Mouse (Mus musculus) cortical plate, adult 2 months (tissue): Measurements from ENCODE around the gene Micu1. TPM values are rescaled to one million over a fixed set of nuclear protein-coding genes. Genes with fewer than 3 reads are reported as not detected.
"Not testable (repeated sequence)": the region's sequence is repeated elsewhere in the genome, so short reads cannot be mapped to it uniquely, and the experiment has no call there.

Source experiments
- H3K27ac ChIP-seq: fragments of 200-500 bp; 2 replicates; pipeline ENCODE4 v1.5.1; 2012; ENCODE audit warnings: low read length, control low read depth, inconsistent platforms; ENCODE audit not compliant: insufficient read depth
- H3K4me1 ChIP-seq: fragments of 200-500 bp; 2 replicates; pipeline ENCODE4 v1.6.1; 2011; ENCODE audit warnings: low read length; ENCODE audit not compliant: control insufficient read depth, insufficient read depth
- H3K4me3 ChIP-seq: fragments of 200-500 bp; 2 replicates; pipeline ENCODE4 v1.5.1; 2011; ENCODE audit warnings: mild to moderate bottlenecking, low read length, control low read depth; ENCODE audit not compliant: insufficient read depth
- CTCF ChIP-seq: fragments of 200-500 bp; IDR thresholded peaks from 2 replicates; pipeline ENCODE4 v1.5.1; 2011; ENCODE audit warnings: mild to moderate bottlenecking, control low read depth, low read length; ENCODE audit not compliant: insufficient read depth; ENCODE audit errors: extremely low read depth
- POLR2A ChIP-seq: fragments of 200-500 bp; IDR thresholded peaks from 2 replicates; pipeline ENCODE4 v1.6.1; 2011; ENCODE audit warnings: mild to moderate bottlenecking, low read length, control low read depth; ENCODE audit not compliant: insufficient read depth; ENCODE audit errors: extremely low read depth
- polyA plus RNA-seq: library from polyadenylated mRNA; depleted of rRNA; stranded (reverse); fragments of >200 nt; gene quantifications from 2 replicates; pipeline ENCODE4 v1.2.3, GENCODE M21; 2012

Gene Micu1
- polyA plus RNA-seq, 1 experiment = 144 TPM

DNA sequence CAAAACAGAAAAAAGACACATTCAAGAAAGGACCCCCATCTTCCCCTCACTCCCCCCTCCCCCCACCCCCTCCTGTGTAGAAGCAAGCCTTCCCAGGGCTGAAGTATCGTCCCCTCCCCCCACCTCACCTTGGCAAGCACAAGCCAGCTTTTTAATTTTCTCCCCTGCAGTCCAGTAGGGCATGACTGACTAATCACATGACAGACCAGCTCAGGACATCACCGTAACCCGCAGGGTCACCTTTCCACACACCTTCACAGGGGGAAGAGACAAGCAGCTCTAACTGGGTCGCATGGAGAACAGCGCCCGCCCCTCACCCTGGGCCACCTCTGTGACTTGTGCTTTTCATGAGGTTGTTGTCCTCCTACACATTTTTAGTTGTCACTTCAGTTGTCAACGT is 147.1 kb downstream of the Micu1 start:
- TF ChIP-seq CTCF (no peak), POLR2A (no peak)
- Histone ChIP-seq H3K27ac (no peak overlapping the region), H3K4me3 (no peak overlapping the region), H3K4me1 (no peaks in the 10 kb centered on the region)

DNA sequence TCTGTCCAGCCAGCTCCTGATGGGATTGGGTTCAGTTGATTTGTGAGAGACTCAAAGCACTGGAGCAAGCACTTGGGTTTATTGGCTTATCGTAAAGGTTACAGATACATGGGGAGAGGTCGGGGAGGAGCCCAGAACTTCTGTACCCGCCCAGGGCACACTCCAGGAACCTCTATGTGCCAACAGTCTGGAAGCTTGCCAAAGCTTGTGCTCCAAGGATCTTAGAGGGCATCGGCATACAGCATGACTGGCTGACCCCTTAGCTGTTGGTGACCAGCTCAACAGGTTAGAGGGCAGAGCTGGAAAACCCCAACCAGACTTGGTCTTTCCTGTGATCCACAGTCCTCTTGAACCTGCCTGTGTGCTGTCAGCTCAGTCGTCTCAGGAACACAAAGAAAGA is 154.9 kb downstream of the Micu1 start:
- TF ChIP-seq CTCF = no peak
- TF ChIP-seq POLR2A = no peak
- Histone ChIP-seq H3K4me1 (no peaks in the 10 kb centered on the region), H3K27ac (no peak overlapping the region), H3K4me3 (no peak overlapping the region)

DNA sequence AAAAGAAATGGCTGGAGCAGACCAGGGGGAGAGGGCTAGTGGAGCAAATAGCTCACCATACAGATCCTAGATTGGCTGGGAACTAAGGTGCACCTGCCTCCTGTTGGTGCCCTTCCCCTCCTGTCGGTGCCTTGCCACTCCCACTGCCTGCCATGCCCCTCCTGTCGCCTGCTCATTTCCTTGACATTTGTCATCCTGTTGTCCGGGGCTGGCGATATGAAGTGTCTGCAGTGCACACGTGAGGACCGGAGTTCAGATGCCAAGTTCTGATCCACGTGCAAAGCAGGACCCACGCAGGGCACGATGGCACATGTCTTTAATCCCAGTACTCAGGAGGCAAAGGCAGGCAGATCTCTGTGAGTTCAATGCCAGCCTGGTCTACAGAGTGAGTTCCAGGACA is 158.4 kb downstream of the Micu1 start:
- TF ChIP-seq CTCF (no peak), POLR2A (no peak)
- H3K4me3 ChIP-seq = no peak overlapping the region
- H3K27ac ChIP-seq = no peak overlapping the region

DNA sequence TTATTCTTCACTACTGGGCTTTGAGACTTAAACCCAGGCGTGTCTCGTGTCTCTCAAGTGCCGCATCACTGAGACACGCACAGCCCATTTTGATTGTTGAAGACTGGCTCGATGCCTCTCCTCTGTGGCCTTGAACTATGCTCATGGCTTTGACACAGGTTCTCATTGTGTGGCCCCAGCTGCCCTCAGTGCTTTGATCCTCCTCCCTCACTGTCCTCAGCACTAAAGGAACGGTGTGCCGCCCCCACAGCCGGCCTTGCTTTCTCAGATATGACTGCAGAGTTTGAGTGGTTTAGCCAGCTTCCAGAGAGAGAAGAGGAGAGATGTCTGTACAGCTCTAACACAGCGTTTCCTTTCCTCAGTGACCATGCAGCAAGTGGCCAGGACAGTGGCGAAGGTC is 158.9 kb downstream of the Micu1 start:
- Histone ChIP-seq H3K27ac (no peak overlapping the region), H3K4me3 (no peak overlapping the region), H3K4me1 (peaks cover 5% of the 10 kb centered on the region; the same call in 1 of the 2 replicates)
- TF ChIP-seq CTCF (no peak), POLR2A (no peak)

More for the DNA sequence above, 158.4 kb downstream of the Micu1 start:
- peaks cover 5% of the 10 kb centered on the region; the same call in 1 of the 2 replicates for H3K4me1 ChIP-seq

DNA sequence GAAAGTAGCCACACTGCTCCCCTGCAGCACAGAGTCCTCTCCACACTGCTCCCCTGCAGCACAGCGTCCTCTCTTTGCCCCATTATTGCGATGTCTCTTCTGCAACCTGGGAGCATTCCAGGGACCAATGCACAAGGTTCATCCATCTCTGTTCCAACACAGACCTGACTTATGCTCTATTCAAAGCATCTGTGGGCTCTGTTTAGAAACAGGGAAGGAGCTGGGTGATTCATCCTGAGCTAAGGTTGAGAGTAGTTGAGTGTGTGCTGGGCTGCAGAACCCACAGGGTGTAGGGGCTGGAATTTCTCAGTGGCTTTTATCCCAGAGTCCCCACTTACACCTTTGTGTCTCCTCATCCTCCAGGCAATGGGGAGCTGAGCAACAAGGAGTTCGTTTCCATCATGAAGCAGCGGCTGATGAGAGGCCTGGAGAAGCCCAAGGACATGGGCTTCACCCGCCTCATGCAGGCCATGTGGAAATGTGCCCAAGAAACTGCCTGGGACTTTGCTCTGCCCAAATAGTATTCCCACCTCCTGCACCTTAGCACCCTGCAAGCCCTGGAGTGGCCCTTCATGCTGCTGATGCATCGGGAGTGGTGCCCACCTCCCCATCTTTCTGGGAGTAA is 160.7 kb downstream of the Micu1 start:
- no peak overlapping the region for H3K27ac ChIP-seq
- peaks cover 5% of the 10 kb centered on the region; the same call in 1 of the 2 replicates for H3K4me1 ChIP-seq
- no peak overlapping the region for H3K4me3 ChIP-seq
- TF ChIP-seq CTCF (no peak), POLR2A (no peak)

DNA sequence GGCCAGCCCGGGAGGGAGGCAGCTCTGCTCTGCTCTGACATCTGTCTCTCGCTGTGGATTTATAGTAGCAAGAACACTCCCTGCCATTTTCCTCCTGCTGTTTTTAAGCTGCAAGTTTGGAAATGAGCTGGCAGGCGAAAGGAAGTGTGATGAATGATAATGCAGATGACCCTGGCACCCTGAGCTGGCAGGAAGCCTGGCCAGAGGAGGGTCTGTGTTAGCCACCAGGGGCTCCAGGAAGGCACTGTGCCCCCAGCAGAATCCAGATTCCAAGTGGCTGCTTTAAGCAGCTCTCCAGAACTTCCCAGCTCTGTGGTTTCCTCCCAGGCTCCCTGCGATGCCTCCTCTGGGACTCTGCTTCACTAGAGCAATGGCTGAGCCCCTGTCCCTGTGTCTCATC is 161.3 kb downstream of the Micu1 start:
- no peak overlapping the region for H3K4me3 ChIP-seq
- TF ChIP-seq POLR2A = no peak
- TF ChIP-seq CTCF = no peak
- no peak overlapping the region for H3K27ac ChIP-seq
- peaks cover 5% of the 10 kb centered on the region; the same call in 1 of the 2 replicates for H3K4me1 ChIP-seq

DNA sequence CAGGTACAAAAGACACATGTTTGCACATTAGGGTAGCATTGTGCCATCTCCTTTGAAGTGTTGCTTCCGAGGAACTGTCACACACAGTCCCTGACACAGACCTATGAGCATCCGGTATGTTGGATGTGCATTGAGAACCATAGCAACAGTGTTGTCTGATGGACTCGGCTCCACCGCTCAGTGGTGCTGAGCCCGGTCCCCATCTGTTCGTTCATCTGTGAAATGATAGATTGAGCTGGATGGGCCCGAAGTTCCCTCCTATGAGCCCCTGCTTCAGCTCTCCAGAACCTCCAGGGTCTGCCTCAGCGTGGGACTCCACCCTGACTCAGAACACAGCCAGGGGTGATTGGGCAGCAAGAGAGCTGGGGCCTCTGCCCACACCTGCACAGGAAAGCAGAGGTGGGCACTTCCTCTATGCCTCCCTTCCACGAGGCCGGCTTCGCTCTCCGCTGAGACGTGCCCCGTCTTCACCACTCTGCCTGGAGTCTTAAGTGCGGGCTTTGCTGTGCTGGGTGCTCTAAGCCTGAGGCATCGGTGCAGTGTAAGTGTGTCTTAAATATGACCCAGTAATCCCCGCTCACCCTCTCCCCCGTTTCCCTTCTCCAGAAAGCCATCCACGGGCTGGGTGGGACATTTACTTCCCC is 162.1 kb downstream of the Micu1 start:
- Histone ChIP-seq H3K27ac (no peak overlapping the region), H3K4me3 (no peak overlapping the region), H3K4me1 (peaks cover 5% of the 10 kb centered on the region; the same call in 1 of the 2 replicates)
- TF ChIP-seq POLR2A (no peak), CTCF (no peak)

DNA sequence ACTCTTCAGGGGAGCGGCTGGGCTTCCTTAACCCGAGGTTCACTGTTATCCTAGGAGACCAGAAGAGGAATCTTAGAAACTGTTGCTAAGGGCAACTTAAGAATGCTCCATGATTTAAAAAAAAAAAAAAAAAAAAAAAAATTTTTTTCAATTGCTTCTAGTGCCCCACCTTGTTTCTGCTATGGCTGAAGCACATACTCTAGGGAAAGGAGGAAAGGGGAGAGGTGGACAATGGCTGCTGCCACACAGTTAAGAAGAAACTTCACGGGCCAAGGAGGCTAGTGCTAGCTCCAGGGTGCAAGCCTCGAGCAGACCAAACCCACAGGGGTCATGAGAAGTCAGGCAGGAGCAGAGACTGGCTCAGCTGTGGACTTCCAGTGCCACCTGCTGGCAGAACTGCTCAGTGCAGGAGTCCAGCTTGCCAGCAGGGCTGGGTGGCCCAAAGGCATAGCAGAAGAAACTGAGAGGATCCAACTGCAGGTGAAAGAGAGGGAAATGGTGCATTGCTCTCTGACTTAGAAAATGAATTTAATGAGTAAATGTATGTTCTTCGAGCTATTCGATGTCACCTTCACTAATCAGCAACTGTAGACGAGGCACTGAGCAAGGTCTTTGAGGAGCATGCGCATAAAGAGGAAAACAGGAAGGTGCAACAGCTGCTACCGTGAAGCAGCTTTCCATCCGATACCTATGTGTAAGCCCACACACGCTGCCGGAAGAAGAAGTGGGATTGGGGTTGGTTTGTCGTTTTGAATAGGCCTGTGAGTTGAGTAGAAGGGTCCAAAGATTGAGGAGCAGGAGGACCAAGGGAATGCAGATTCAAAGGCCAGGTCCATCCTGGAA is 162.8 kb downstream of the Micu1 start:
- Histone ChIP-seq H3K4me1 (peaks cover 5% of the 10 kb centered on the region; the same call in 1 of the 2 replicates), H3K27ac (no peak overlapping the region), H3K4me3 (no peak overlapping the region)
- TF ChIP-seq POLR2A (no peak), CTCF (peak; percentile 96)

DNA sequence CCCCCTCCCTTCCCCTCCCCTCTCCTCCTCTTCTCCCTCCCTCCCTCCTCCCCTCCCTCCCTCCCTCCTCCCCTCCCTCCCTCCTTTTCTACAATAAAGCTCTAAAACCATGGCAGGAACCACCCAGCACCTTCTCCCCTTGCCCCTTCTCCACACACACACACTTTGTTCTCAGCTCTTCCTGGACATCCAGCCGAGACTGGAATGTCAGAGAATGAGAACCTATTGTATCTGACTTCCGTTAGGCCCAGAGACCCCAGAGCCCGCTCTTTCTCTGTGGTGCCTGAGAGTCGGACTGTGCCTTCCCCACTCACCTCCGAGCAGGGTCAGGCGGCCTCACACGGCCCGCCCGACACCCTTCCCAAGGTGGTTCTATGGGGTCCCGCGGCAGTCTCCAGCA is 166.0 kb downstream of the Micu1 start:
- TF ChIP-seq POLR2A (no peak), CTCF (no peak)
- no peak overlapping the region for H3K27ac ChIP-seq
- H3K4me3 ChIP-seq = no peak overlapping the region
- H3K4me1 ChIP-seq = no peaks in the 10 kb centered on the region

DNA sequence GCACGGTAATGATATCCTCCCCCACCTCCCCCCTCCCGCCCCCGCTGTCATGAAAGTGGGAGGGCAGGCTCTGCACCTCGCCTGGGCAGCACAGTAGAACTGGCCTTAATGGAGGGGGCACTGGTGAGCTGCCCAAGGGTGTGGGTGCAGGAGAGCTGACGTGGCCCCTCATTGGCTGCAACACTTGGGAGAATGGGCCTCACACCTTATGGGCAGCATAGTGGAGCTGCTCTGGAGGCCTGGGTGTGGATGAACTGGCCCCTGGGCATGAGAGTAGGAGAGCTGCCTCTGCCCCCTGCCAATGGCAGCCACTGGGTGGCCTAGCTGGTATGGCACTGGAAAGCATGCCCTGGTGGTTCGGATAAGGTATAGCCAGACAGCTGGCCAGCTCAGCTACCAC is 167.8 kb downstream of the Micu1 start:
- Histone ChIP-seq H3K4me1 (no peaks in the 10 kb centered on the region), H3K27ac (no peak overlapping the region), H3K4me3 (no peak overlapping the region)
- no peak for TF ChIP-seq CTCF
- TF ChIP-seq POLR2A = no peak

DNA sequence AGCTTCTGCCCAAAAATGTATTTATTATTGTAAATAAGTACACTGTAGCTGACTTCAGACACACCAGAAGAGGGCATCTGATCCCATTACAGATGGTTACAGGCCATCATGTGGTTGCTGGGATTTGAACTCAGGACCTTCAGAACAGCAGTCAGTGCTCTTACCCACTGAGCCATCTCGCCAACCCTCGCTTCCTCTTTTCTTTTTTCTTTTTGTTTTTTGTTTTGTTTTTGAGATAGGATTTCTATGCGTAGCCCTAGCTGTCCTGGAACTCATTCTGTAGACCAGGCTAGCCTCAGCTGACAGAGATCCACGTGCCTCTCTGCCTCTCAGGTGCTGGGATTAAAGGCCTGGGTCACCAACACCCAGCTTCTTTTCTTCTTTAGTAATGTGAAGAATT is 170.4 kb downstream of the Micu1 start:
- H3K27ac ChIP-seq, H3K4me1 ChIP-seq: not testable (repeated sequence)

More for the DNA sequence above, 170.4 kb downstream of the Micu1 start:
- not testable (repeated sequence) for H3K4me3 ChIP-seq
